Mouse (Mus musculus) liver, adult 2 months (tissue): Measurements from ENCODE around the gene Gm5127. TPM values are rescaled to one million over a fixed set of nuclear protein-coding genes. Genes with fewer than 3 reads are reported as not detected.

Experiments used
- DNase-seq: peaks from one replicate; pipeline ENCODE4 v3.0.0-alpha.2; 2011; ENCODE audit warnings: low read depth, low spot score; ENCODE audit errors: extremely low read depth
- H3K27ac ChIP-seq: fragments of 200-500 bp; replicated peaks from 2 replicates; pipeline ENCODE4 v1.5.1; 2012; ENCODE audit warnings: low read depth, mild to moderate bottlenecking, control low read depth, inconsistent platforms, low read length; ENCODE audit not compliant: insufficient read depth
- H3K27me3 ChIP-seq: fragments of 200-500 bp; 2 replicates; pipeline ENCODE4 v1.6.1; 2012; ENCODE audit warnings: mild to moderate bottlenecking, moderate library complexity, low read length, inconsistent platforms; ENCODE audit not compliant: control insufficient read depth, insufficient read depth
- H3K36me3 ChIP-seq: fragments of 200-500 bp; 2 replicates; pipeline ENCODE4 v1.6.1; 2012; ENCODE audit warnings: low read length, inconsistent platforms; ENCODE audit not compliant: control insufficient read depth, insufficient read depth
- H3K4me1 ChIP-seq: fragments of 200-500 bp; 2 replicates; pipeline ENCODE4 v1.6.1; 2011; ENCODE audit warnings: low read length; ENCODE audit not compliant: control insufficient read depth, insufficient read depth
- H3K4me3 ChIP-seq: fragments of 200-500 bp; 2 replicates; pipeline ENCODE4 v1.5.1; 2011; ENCODE audit warnings: low read depth, mild to moderate bottlenecking, control low read depth, low read length, moderate library complexity; ENCODE audit not compliant: insufficient read depth
- H3K79me2 ChIP-seq: fragments of 200-500 bp; 2 replicates; pipeline ENCODE4 v1.6.1; 2012; ENCODE audit warnings: inconsistent platforms, mild to moderate bottlenecking, low read length, moderate library complexity; ENCODE audit not compliant: control insufficient read depth, insufficient read depth
- H3K9ac ChIP-seq: fragments of 200-500 bp; 2 replicates; pipeline ENCODE4 v1.6.1; 2012; ENCODE audit warnings: low read depth, mild to moderate bottlenecking, control low read depth, inconsistent platforms, low read length
- CTCF ChIP-seq: fragments of 200-500 bp; IDR thresholded peaks from 2 replicates; pipeline ENCODE4 v1.5.1; 2011; ENCODE audit warnings: low read depth, low read length, control low read depth
- POLR2A ChIP-seq: fragments of 200-500 bp; IDR thresholded peaks from 2 replicates; pipeline ENCODE4 v1.6.1; 2011; ENCODE audit warnings: low read length, control low read depth; ENCODE audit not compliant: insufficient read depth; ENCODE audit errors: extremely low read depth
- WGBS: fragments of 180-500 bp; shearing (Covaris S2); methylation state at CpG from one replicate; pipeline ENCODE4 v1.1.7; 2018; 5-methylcytosine and 5-hydroxymethylcytosine counted together
- polyA plus RNA-seq: library from polyadenylated mRNA; depleted of rRNA; stranded (reverse); fragments of >200 nt; gene quantifications from 2 replicates; pipeline ENCODE4 v1.2.3, GENCODE M21; 2012
- total RNA-seq: library from RNA; depleted of rRNA; stranded (reverse); fragments of >200 nt; gene quantifications from 2 replicates; pipeline ENCODE4 v1.2.3, GENCODE M21; 2014

Gm5127 gene
- total and polyA plus RNA-seq, 2 experiments, result not detected

DNA sequence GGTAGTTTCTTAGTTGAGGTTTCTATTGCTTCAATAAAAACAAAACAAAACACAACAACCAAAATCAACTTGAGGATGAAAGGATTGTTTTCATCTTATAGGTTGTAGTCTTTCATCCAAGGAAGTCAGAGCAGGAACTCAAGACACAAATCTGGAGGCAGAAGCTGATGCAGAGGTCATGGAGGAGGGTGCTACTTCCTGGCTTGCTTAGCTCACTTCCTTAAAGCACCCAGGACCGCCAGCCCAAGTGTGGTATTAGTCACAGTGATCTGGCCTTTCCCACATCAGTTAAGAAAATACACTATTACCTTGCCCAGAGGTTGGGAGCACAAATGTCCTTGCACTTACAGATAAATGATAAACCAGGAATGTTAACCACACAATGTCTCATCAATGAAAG is 45.5 kb downstream of the Gm5127 start:
- peak; percentile 5 for DNase-seq
- Histone ChIP-seq H3K27ac (no peak overlapping the region), H3K27me3 (no peaks in the 10 kb centered on the region), H3K4me3 (no peak overlapping the region), H3K9ac (no peak overlapping the region), H3K4me1 (no peaks in the 10 kb centered on the region), H3K36me3 (no peaks in the 10 kb centered on the region), H3K79me2 (no peaks in the 10 kb centered on the region)
- WGBS, result 65% methylated on average over 1 of the region's 1 CpGs
- TF ChIP-seq CTCF (no peak), POLR2A (no peak)

DNA sequence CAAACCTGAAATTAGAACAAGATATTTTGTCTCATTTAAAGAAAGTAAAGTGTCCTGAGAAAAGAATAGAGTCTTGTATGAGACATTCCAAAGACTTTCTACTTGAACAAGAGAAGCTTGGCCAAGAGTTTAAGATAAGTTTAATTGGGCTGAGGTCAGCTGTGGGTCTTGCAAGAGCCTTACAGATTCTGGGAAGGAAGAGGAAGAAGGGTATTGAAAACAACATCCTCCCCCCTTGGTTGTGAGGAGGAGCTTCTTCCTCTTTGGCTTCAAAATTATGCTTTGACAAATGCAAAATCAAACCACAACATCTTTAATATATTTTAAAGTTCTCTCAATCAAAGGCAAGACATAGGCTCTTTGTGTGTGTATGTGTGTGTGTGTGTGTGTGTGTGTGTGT is 50.6 kb downstream of the Gm5127 start:
- H3K79me2 ChIP-seq, result no peaks in the 10 kb centered on the region
- no peak for TF ChIP-seq POLR2A
- H3K9ac ChIP-seq, result no peak overlapping the region
- H3K4me3 ChIP-seq, result no peak overlapping the region
- no peak overlapping the region for H3K27ac ChIP-seq
- no peaks in the 10 kb centered on the region for H3K4me1 ChIP-seq
- DNase-seq, result peak; percentile 15
- H3K36me3 ChIP-seq, result no peaks in the 10 kb centered on the region
- no peaks in the 10 kb centered on the region for H3K27me3 ChIP-seq

DNA sequence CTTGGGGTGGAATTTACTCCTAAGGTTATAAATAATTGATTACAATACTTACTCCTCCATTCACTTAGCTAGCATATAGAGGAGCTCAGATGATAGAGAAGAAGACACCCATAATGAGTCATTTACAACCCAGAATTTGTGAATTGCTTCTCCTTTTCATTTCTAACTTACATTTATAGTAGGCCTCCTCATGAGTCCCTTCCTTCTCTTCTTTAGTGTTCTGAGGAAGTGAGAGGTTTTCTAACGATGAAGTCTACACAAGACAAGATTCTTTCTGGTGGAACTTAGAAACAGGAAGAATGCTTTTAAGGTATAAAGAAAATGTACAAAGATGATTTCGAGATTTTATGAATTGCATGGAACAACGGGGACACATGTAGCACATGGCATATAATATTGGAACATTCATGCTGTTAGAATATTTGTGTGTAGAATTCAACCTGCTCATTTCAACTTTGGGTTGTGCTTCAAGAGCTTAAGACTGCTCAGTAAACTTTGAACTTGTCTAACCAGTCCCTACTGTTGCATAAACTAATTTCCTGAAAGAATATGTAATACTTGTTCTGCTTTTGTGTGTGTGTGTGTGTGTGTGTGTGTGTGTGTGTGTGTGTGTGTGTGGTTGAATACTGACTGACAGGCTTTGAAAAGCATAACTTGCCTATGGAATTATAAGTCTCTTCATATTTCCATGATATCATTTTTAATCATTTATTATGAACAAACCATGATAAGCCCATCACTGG is 52.0 kb downstream of the Gm5127 start:
- no peak overlapping the region for H3K27ac ChIP-seq
- TF ChIP-seq CTCF, result no peak
- TF ChIP-seq POLR2A, result no peak
- no peaks in the 10 kb centered on the region for H3K36me3 ChIP-seq
- no peak overlapping the region for H3K4me3 ChIP-seq
- WGBS, result 80% methylated on average over 3 of the region's 3 CpGs
- H3K79me2 ChIP-seq, result no peaks in the 10 kb centered on the region
- DNase-seq, result peak; percentile 16
- H3K9ac ChIP-seq, result no peak overlapping the region
- no peaks in the 10 kb centered on the region for H3K27me3 ChIP-seq
- H3K4me1 ChIP-seq, result no peaks in the 10 kb centered on the region

DNA sequence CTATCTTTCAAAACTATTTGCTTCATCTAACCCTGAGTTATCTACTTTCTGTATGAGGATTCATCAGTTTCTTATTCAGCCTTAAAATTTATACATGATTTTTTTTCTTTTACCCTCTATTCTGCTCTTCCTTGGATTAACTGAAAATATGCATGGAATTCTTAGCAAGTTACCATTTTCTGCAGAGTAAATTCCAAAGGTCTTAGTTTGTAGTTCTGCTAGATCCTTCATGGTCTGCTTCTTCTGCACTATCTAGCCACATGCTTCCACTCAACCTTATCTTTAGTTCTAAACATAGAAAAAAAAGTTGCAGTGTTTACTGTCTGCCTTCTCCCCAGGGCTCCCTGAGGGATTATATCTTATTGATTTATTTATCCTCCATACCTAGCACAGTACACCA is 79.1 kb downstream of the Gm5127 start:
- Histone ChIP-seq H3K4me3 (no peak overlapping the region), H3K36me3 (no peaks in the 10 kb centered on the region), H3K79me2 (no peaks in the 10 kb centered on the region), H3K9ac (no peak overlapping the region), H3K27me3 (no peaks in the 10 kb centered on the region), H3K4me1 (no peaks in the 10 kb centered on the region), H3K27ac (no peak overlapping the region)
- TF ChIP-seq POLR2A (no peak), CTCF (no peak)
- DNase-seq, result no peak

DNA sequence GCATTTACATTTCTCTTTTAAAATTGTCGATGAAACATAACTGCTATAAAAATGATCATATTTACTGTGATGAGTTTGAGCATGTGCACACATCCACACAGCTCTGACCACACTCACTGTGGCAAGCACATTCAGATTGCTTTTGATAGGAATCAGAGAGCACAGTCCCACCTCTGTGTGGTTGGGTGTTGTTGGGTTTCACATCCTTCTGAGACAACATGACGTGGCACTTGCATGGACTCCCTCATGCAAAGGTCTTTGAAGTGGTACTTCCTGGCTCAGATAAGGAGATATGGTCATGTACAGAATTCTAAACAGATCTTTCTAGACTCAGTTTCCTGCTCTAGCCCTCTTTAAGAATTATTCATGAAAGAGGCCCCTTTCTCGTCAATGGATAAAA is 121.6 kb downstream of the Gm5127 start:
- H3K4me3 ChIP-seq, result no peak overlapping the region
- no peaks in the 10 kb centered on the region for H3K79me2 ChIP-seq
- no peak for DNase-seq
- no peaks in the 10 kb centered on the region for H3K4me1 ChIP-seq
- no peaks in the 10 kb centered on the region for H3K36me3 ChIP-seq
- no peak overlapping the region for H3K9ac ChIP-seq
- TF ChIP-seq CTCF, result no peak
- TF ChIP-seq POLR2A, result no peak
- no peaks in the 10 kb centered on the region for H3K27me3 ChIP-seq
- no peak overlapping the region for H3K27ac ChIP-seq
- 70% methylated on average over 3 of the region's 3 CpGs for WGBS

DNA sequence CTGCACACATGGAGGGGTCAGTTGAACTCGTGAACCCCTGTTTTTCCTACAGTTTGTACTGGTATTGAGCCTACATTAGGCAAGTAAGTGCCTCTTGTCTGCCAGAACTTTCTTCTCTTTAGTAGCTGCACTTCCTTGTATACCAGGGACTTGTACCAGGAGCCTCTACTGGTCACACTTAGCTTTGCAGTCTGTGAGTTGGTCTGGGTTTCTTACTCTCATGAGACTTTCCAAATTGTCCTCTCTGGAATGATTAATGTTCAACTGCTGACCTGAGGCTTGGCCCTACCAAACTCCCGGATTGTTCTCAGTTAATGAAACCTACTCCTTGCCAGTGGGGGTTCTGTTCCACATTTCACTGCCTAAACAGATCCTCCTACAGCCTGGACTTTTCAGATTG is 134.2 kb downstream of the Gm5127 start:
- WGBS, result 13% methylated on average over 2 of the region's 2 CpGs

More for the DNA sequence above, 134.2 kb downstream of the Gm5127 start:
- Histone ChIP-seq H3K27me3 (no peaks in the 10 kb centered on the region), H3K27ac (no peak overlapping the region), H3K36me3 (no peaks in the 10 kb centered on the region), H3K79me2 (no peaks in the 10 kb centered on the region), H3K4me3 (no peak overlapping the region), H3K4me1 (no peaks in the 10 kb centered on the region), H3K9ac (no peak overlapping the region)
- no peak for DNase-seq
- TF ChIP-seq POLR2A (no peak), CTCF (no peak)
